Mouse (Mus musculus): ENCODE results near the gene Erbin.

GRCm38 (mm10) chr13:103859041-103859440 lies 61.3 kb downstream of the Erbin start:
- TF ChIP-seq GATA1 (IDR thresholded peaks at IDR 0.05; ENCODE audit: low read length), result no peak
- TF ChIP-seq TAL1 (IDR thresholded peaks at IDR 0.05; ENCODE audit: low read length), result no peak
